Mouse (Mus musculus) lung, adult 2 months (tissue): ENCODE data around the gene Vmn2r81.

Source experiments
- CTCF ChIP-seq: fragments of 200-500 bp; IDR thresholded peaks from 2 replicates; pipeline ENCODE4 v1.5.1; 2011; ENCODE audit warnings: mild to moderate bottlenecking, low read length, control low read depth; ENCODE audit not compliant: insufficient read depth
- POLR2A ChIP-seq: fragments of 200-500 bp; IDR thresholded peaks from 2 replicates; pipeline ENCODE4 v1.6.1; 2011; ENCODE audit warnings: low read depth, mild to moderate bottlenecking, control low read depth, low read length, borderline replicate concordance; ENCODE audit errors: extremely low read depth

GRCm38 (mm10) chr10:79220432-79220831, 27.1 kb upstream of the Vmn2r81 start:
- TF ChIP-seq POLR2A (no peak), CTCF (no peak)
